Mouse (Mus musculus) olfactory bulb, adult 2 months (tissue): ENCODE results near the gene Gm28053.

Experiments used
- CTCF ChIP-seq: fragments of 200-500 bp; IDR thresholded peaks from 2 replicates; pipeline ENCODE4 v1.5.1; 2012; ENCODE audit warnings: low read depth, mild to moderate bottlenecking, low read length, moderate library complexity; ENCODE audit not compliant: insufficient read depth
- POLR2A ChIP-seq: fragments of 200-500 bp; IDR thresholded peaks from 2 replicates; pipeline ENCODE4 v1.6.1; 2012; ENCODE audit warnings: mild to moderate bottlenecking, low read depth, low read length, moderate library complexity; ENCODE audit not compliant: insufficient read depth

GRCm38 (mm10) chr6:48768933-48769332, 50.5 kb downstream of the Gm28053 start:
- TF ChIP-seq CTCF (no peak), POLR2A (no peak)
